Mouse (Mus musculus) ES-E14 (cell line): ENCODE data around the gene Enoph1. TPM values are rescaled to one million over a fixed set of nuclear protein-coding genes. Genes with fewer than 3 reads are reported as not detected.

ENCODE experiments used
- DNase-seq: peaks from one replicate; pipeline ENCODE4 v3.0.0-alpha.2; 2013; ENCODE audit warnings: low read depth, low spot score
- H3K27ac ChIP-seq: 2 replicates; pipeline ENCODE4 v1.5.1; 2012; ENCODE audit warnings: low read depth, mild to moderate bottlenecking, low read length, moderate library complexity, mixed read lengths; ENCODE audit not compliant: poor library complexity, insufficient read depth, severe bottlenecking
- H3K36me3 ChIP-seq: 2 replicates; pipeline ENCODE4 v1.6.1; 2012; ENCODE audit warnings: mild to moderate bottlenecking, low read length, moderate library complexity, mixed read lengths; ENCODE audit not compliant: control insufficient read depth, poor library complexity, insufficient read depth, severe bottlenecking
- H3K4me1 ChIP-seq, 2 experiments: fragments of 150-350 bp in 1 of 2; sonication (generic) in 1 of 2; 2 replicates each; pipeline ENCODE4 v1.6.1; 2012; ENCODE audit warnings: low read length in 2 of 2, mild to moderate bottlenecking in 1 of 2, mixed read lengths in 1 of 2; ENCODE audit not compliant: control insufficient read depth in 2 of 2, insufficient read depth in 2 of 2, poor library complexity in 1 of 2
- H3K4me3 ChIP-seq, 2 experiments: fragments of 150-350 bp in 1 of 2; sonication (generic) in 1 of 2; 2 replicates each; pipeline ENCODE4 v1.5.1; 2012; ENCODE audit warnings: low read length in 2 of 2, low read depth in 1 of 2, mild to moderate bottlenecking in 1 of 2, mixed read lengths in 1 of 2; ENCODE audit not compliant: insufficient read depth in 1 of 2, poor library complexity in 1 of 2, severe bottlenecking in 1 of 2
- H3K9ac ChIP-seq: 2 replicates; pipeline ENCODE4 v1.6.1; 2012; ENCODE audit warnings: low read depth, mild to moderate bottlenecking, low read length, mixed read lengths; ENCODE audit not compliant: poor library complexity, insufficient read depth, severe bottlenecking
- H3K9me3 ChIP-seq: fragments of 150-350 bp; sonication (generic); 2 replicates; pipeline ENCODE4 v1.6.1; 2012; ENCODE audit warnings: low read depth, mild to moderate bottlenecking, low read length; ENCODE audit not compliant: control insufficient read depth, insufficient read depth
- CHD2 ChIP-seq: IDR thresholded peaks from 2 replicates; pipeline ENCODE4 v1.6.1; 2014; ENCODE audit warnings: mild to moderate bottlenecking, low read depth, low read length, inconsistent platforms
- HCFC1 ChIP-seq: IDR thresholded peaks from 2 replicates; pipeline ENCODE4 v1.6.1; 2012; ENCODE audit warnings: low read length, inconsistent platforms, borderline replicate concordance; ENCODE audit not compliant: insufficient read depth
- MAFK ChIP-seq: IDR thresholded peaks from 2 replicates; pipeline ENCODE4 v1.6.1; 2014; ENCODE audit warnings: mild to moderate bottlenecking, low read depth, low read length, inconsistent platforms; ENCODE audit not compliant: insufficient read depth
- ZC3H11A ChIP-seq: IDR thresholded peaks from 2 replicates; pipeline ENCODE4 v1.6.1; 2012; ENCODE audit warnings: low read depth, mild to moderate bottlenecking, inconsistent platforms, low read length, borderline replicate concordance
- ZNF384 ChIP-seq: IDR thresholded peaks from 2 replicates; pipeline ENCODE4 v1.6.1; 2012; ENCODE audit warnings: low read depth, low read length, inconsistent platforms
- in situ Hi-C, 2 experiments: fragments of 600-800 bp; cut with MboI; formaldehyde crosslinking; loops; one replicate each; pipeline ENCODE4 v1.15.1; 2025; ENCODE audit warnings: low sequenced_read_pairs in 2 of 2, inconsistent platforms in 1 of 2; ENCODE audit not compliant: unreplicated experiment in 2 of 2
- total RNA-seq: library from RNA; depleted of rRNA; stranded (reverse); fragments of 300-350 nt; gene quantifications from 2 replicates; pipeline ENCODE4 v1.2.3, GENCODE M21; 2012

Enoph1 gene
- total RNA-seq, 1 experiment, result 81.5 TPM

- H3K27ac ChIP-seq, result no peak overlapping the region
Measured at GRCm38 (mm10) chr5:100054807-100055547, 15.2 kb downstream of the Enoph1 start.

DNA sequence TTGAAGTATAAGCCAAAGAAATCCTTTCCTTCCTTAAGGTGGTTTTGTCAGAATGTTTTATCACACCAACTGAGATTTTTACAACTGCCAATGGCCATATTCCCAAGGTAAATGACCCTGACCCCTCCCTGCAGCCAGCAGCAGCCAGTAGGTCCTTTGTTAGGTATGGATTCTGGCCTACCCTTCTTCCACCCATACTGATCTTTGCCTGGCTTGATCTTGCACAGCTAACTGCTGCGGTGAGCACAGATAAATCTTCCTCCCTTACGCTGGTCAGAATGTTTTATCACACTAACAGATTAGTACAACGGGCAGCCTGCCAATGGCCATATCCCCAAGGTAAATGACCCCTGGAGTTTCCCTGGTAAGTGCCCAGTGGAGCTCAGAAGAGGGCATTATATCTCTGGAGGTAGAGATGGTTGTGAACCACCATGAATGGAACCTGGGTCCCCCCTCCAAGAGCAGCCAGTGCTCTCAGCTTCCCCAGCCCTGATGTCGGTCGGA lies 16.1 kb downstream of the Enoph1 start:
- Histone ChIP-seq H3K36me3 (peaks cover 23% of the 10 kb centered on the region), H3K27ac (no peak overlapping the region), H3K9me3 (no peaks in the 10 kb centered on the region), H3K4me3 (no peak overlapping the region), H3K4me1 (peaks cover 3 to 21% of the 10 kb centered on the region in 2 experiments; a peak in 2 of 4 replicates), H3K9ac (no peak overlapping the region)
- in situ Hi-C loops, result loop anchor here in 1 of 2 experiments (25.0 kb wide), 1 partner anchor 106 kb away; the partner anchor contains the start of gene Tmem150c
- no peak for TF ChIP-seq MAFK
- no peak for TF ChIP-seq ZC3H11A
- TF ChIP-seq HCFC1, result no peak
- TF ChIP-seq CHD2, result no peak
- no peak for DNase-seq

More at GRCm38 (mm10) chr5:100054807-100055547, 15.2 kb downstream of the Enoph1 start:
- in situ Hi-C loops, result loop anchor here in 1 of 2 experiments (25.0 kb wide), 1 partner anchor 107 kb away; the partner anchor contains the start of gene Tmem150c
- peaks cover 3 to 24% of the 10 kb centered on the region in 2 experiments; a peak in 2 of 4 replicates for H3K4me1 ChIP-seq
- no peak overlapping the region for H3K9ac ChIP-seq
- peaks cover 18% of the 10 kb centered on the region for H3K36me3 ChIP-seq
- DNase-seq, result no peak
- H3K9me3 ChIP-seq, result no peaks in the 10 kb centered on the region
- TF ChIP-seq MAFK (no peak), CHD2 (no peak), ZNF384 (no peak), ZC3H11A (no peak), HCFC1 (no peak)
- H3K4me3 ChIP-seq, result no peak overlapping the region

DNA sequence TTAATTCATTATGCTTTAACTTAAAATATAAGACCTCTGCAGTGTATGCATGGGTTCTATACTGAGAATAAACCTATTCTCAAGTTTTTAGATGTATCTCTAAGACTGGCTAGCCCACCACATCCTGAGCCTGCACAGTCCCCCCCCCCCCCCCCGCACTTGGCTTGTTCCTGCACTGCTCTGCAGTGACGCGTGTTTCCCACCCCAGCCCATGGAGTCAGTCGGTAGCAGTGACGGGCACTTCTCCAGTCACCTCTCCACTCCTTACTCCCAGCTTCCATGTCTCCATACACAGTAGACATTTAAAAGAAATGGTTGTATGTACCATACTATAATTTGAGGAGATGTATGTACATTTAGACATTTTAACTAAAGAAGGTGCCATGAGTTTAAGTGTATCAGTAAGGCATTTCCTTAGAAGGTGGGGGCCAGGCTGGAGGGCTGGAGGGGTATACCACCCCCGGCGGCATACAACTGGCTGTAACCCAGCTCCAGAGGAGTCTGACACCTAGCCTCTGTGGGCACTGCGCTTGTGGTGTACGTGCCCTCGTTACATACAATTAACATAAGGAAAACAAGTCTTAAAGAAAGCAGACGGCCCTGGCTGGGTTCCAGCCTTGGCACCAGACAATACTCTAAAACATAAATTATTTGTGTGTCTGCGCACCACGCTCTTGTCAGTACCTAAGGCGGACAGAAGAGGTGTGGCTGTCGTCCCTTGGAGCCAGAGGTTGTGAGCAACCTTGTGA lies 17.9 kb downstream of the Enoph1 start:
- DNase-seq, result no peak
- Histone ChIP-seq H3K9ac (no peak overlapping the region), H3K36me3 (peaks cover 36% of the 10 kb centered on the region), H3K4me3 (no peak overlapping the region), H3K9me3 (no peaks in the 10 kb centered on the region), H3K27ac (no peak overlapping the region), H3K4me1 (peaks cover 3 to 19% of the 10 kb centered on the region in 2 experiments; a peak in 2 of 4 replicates)
- in situ Hi-C loops, result loop anchor here in 1 of 2 experiments (25.0 kb wide), 1 partner anchor 105 kb away; the partner anchor contains the start of gene Tmem150c
- TF ChIP-seq ZC3H11A (no peak), ZNF384 (no peak), HCFC1 (no peak), CHD2 (no peak), MAFK (no peak)

- no peak overlapping the region for H3K9ac ChIP-seq
- no peak overlapping the region for H3K4me3 ChIP-seq
- no peak for DNase-seq
- H3K36me3 ChIP-seq, result peaks cover 38% of the 10 kb centered on the region
- no peaks in the 10 kb centered on the region for H3K9me3 ChIP-seq
- no peak for TF ChIP-seq ZC3H11A
- no peak for TF ChIP-seq HCFC1
- no peak for TF ChIP-seq MAFK
- TF ChIP-seq ZNF384, result no peak
- no peak for TF ChIP-seq CHD2
- in situ Hi-C loops, result loop anchor here in 1 of 2 experiments (25.0 kb wide), 1 partner anchor 104 kb away; the partner anchor contains the start of gene Tmem150c
- H3K27ac ChIP-seq, result no peak overlapping the region
- peaks cover 3 to 16% of the 10 kb centered on the region in 2 experiments; a peak in 2 of 4 replicates for H3K4me1 ChIP-seq
Measured at GRCm38 (mm10) chr5:100058729-100059128, 18.9 kb downstream of the Enoph1 start.
